In the genomic region with DNA sequence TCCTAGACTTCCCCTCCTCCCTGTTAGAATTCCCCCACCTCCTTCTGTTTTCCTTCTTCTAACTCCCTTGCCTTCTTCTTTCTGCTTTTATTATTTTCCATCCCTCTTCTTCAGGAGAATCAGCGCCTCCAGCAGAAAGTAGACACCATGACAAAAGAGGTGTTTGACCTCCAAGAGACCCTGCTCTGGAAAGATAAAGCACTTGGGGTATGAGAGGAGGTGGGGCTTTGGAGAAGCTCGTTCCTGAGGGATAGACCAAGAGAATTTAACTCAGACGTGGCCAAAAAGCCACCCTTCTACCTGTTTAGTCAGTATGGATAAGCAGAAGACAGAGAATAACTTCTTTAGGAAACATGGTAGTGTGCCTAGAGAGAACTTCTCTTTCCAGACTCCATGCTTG, we compare ENCODE assay signal across 15 mouse cellular contexts.
"Had no signal": no experiment of that assay in that cellular context is flagged by ENCODE, and none has a peak within 500 bp of the region (broad histone marks: within the 10 kb centered on the region; RNA-seq: fewer than 3 reads in every experiment).

No protein-coding gene starts in this region.

- H3K9me3 ChIP-seq: limb, embryonic 12.5 days; limb, embryonic 15.5 days; lung, embryonic 15.5 days had no signal

- H3K9ac ChIP-seq: limb, embryonic 12.5 days; limb, embryonic 15.5 days; liver, embryonic 14.5 days; liver, postnatal 0 days; lung, embryonic 15.5 days had no signal

- H3K27ac ChIP-seq: limb, embryonic 12.5 days; limb, embryonic 15.5 days; liver, embryonic 14.5 days; lung, embryonic 15.5 days had no signal

- H3K4me2 ChIP-seq: limb, embryonic 12.5 days; limb, embryonic 15.5 days; liver, embryonic 11.5 days; lung, embryonic 15.5 days; midbrain, embryonic 11.5 days had no signal

- H3K4me3 ChIP-seq: limb, embryonic 12.5 days; limb, embryonic 15.5 days; lung, embryonic 15.5 days had no signal

- DNase-seq: kidney, postnatal 14 days; kidney, postnatal 4 days; left cerebral cortex, postnatal 4 days; liver, postnatal 0 days; lung, postnatal 10 days; lung, postnatal 36 days; midbrain, embryonic 14.5 days; thymus, adult 18-20 months; thymus, postnatal 36 days had no signal

- H3K4me1 ChIP-seq: limb, embryonic 12.5 days; limb, embryonic 15.5 days; lung, embryonic 15.5 days had no signal

- ATAC-seq: liver, postnatal 0 days had no signal

- H3K27me3 ChIP-seq: limb, embryonic 12.5 days; limb, embryonic 15.5 days; lung, embryonic 15.5 days had no signal
